Mouse (Mus musculus) liver, embryonic 14.5 days (tissue): Measurements from ENCODE around the gene Thap4.

Experiments used
- CTCF ChIP-seq: IDR thresholded peaks from 2 replicates; pipeline ENCODE4 v1.5.1; 2016; ENCODE audit warnings: antibody characterized with exemption, low read depth, control low read depth
- EP300 ChIP-seq: IDR thresholded peaks from 2 replicates; pipeline ENCODE4 v1.6.1; 2016; ENCODE audit warnings: antibody characterized with exemption, low read depth

DNA sequence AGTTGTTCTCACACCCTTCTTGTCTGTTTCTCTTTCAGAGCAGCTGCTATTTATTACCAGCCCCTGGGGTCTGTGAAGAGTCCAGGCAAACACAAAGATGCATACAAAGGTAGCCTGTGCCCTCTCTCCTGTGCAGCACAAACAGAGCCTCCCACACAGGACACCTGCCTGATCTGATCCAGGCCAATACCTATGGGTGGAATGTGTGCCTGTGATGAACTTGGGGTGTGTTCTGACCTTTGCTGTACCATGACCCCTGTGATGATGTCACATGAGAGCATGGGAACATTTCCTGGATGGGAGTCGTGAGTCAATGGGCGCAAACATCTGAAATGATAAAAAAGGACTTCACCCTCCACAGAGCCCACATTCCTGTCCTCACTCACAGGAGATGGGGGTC is 99.9 kb downstream of the Thap4 start:
- no peak for TF ChIP-seq EP300
- no peak for TF ChIP-seq CTCF
